Mouse (Mus musculus): ENCODE results near the gene Fbxl17. TPM values are rescaled to one million over a fixed set of nuclear protein-coding genes. Genes with fewer than 3 reads are reported as not detected.

The Fbxl17 gene
- polyA plus RNA-seq, 1 experiment from 2014 or later: 29.0 TPM

GRCm38 (mm10) chr17:63191345-63191744 lies 308.5 kb downstream of the Fbxl17 start:
- Histone ChIP-seq H3K36me3 (no peaks in the 10 kb centered on the region), H3K27ac (no peak overlapping the region), H3K4me3 (replicated peaks) (no peak overlapping the region), H3K4me1 (replicated peaks) (peaks cover 2% of the 10 kb centered on the region; the same call in 1 of the 2 replicates), H3K27me3 (peaks cover 2% of the 10 kb centered on the region; the same call in 1 of the 2 replicates), H3K4me2 (replicated peaks) (no peak overlapping the region), H3K9ac (replicated peaks) (no peak overlapping the region), H3K9me3 (no peaks in the 10 kb centered on the region)
- ATAC-seq: 0 out of 2 replicates have a peak, but pooled peaks have one; percentile 53
- 60% methylated on average over 8 of the region's 8 CpGs for WGBS

- H3K9me3 ChIP-seq: no peaks in the 10 kb centered on the region
- peaks cover 3% of the 10 kb centered on the region; the same call in 1 of the 2 replicates for H3K27me3 ChIP-seq
- no peak overlapping the region for H3K27ac ChIP-seq
- no peak overlapping the region for H3K4me2 ChIP-seq (replicated peaks)
- H3K9ac ChIP-seq (replicated peaks): no peak overlapping the region
- no peak for ATAC-seq
- H3K4me3 ChIP-seq (replicated peaks): no peak overlapping the region
- WGBS: 93% methylated on average over 8 of the region's 8 CpGs
- peaks cover 20% of the 10 kb centered on the region for H3K4me1 ChIP-seq (replicated peaks)
- H3K36me3 ChIP-seq: no peaks in the 10 kb centered on the region
These were observed 310.5 kb downstream of the Fbxl17 start for GRCm38 (mm10) chr17:63189274-63189673.

DNA sequence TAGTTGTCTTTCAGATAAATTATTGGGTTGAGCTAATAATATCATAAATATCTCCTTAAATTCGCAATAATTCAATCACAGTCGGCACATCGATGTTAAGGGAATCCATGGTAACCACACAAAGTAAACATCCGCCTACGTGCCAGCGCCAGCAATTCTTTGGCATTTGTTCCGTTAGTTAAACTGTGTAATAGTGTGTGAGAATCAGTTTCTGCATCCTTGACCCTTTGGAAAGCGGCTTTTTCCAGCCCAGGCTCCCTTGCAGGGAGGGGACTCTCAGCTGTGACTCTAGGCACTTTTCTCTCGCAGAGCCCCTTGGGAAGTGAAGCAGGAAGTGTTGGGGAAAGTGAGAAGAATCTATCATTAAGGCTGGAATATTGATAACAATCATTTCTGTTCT lies 314.3 kb downstream of the Fbxl17 start:
- peaks cover 20% of the 10 kb centered on the region for H3K4me1 ChIP-seq (replicated peaks)
- H3K4me2 ChIP-seq (replicated peaks): peak overlapping the region; percentile 21; the same call in 1 of the 2 replicates
- H3K4me3 ChIP-seq (replicated peaks): no peak overlapping the region
- ATAC-seq: peak; percentile 50; the same call in 1 of the 2 replicates
- no peak overlapping the region for H3K27ac ChIP-seq
- no peaks in the 10 kb centered on the region for H3K36me3 ChIP-seq
- peaks cover 3% of the 10 kb centered on the region; the same call in 1 of the 2 replicates for H3K27me3 ChIP-seq
- H3K9me3 ChIP-seq: no peaks in the 10 kb centered on the region
- 17% methylated on average over 9 of the region's 9 CpGs for WGBS
- no peak overlapping the region for H3K9ac ChIP-seq (replicated peaks)

DNA sequence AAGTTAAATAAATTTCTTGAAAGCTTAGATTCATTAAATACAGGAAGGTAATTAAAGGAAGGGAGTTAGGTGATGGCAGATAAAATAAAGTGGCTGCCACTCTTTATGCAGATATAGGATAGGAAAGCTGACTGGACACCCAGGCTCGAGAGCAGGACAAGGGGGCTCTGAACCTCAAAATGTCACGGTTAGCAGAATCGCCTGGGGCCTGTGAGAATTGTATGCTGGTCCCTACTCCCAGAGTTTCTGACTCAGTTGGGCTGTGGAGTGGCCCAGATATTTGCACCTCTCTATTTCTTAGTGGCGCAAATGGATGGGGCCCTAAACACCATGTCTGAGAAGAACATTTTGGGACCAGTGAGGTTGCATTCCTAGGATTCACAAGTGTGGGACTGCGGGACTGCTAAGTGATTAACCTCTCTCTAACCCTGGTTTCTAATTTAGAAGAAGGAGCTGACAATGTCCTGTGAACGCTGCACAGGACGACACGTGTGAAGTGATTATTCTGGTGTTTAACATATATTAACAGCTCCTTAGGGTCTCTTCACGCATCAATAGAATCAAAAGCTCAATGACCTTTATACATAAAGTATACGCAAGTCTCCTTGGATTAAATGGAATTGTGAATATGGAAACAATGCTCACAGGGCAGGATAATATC lies 314.8 kb downstream of the Fbxl17 start:
- no peak overlapping the region for H3K4me3 ChIP-seq (replicated peaks)
- H3K4me1 ChIP-seq (replicated peaks): peaks cover 20% of the 10 kb centered on the region
- H3K4me2 ChIP-seq (replicated peaks): no peak overlapping the region
- H3K9ac ChIP-seq (replicated peaks): no peak overlapping the region
- ATAC-seq: peak; percentile 53; the same call in 1 of the 2 replicates
- no peaks in the 10 kb centered on the region for H3K36me3 ChIP-seq
- peaks cover 3% of the 10 kb centered on the region; the same call in 1 of the 2 replicates for H3K27me3 ChIP-seq
- no peaks in the 10 kb centered on the region for H3K9me3 ChIP-seq
- no peak overlapping the region for H3K27ac ChIP-seq
- 31% methylated on average over 10 of the region's 10 CpGs for WGBS

GRCm38 (mm10) chr17:63183431-63183830 lies 316.4 kb downstream of the Fbxl17 start:
- no peak overlapping the region for H3K4me2 ChIP-seq (replicated peaks)
- no peak for ATAC-seq
- H3K36me3 ChIP-seq: no peaks in the 10 kb centered on the region
- H3K27ac ChIP-seq: no peak overlapping the region
- H3K9me3 ChIP-seq: no peaks in the 10 kb centered on the region
- H3K4me3 ChIP-seq (replicated peaks): no peak overlapping the region
- H3K27me3 ChIP-seq: peaks cover 3% of the 10 kb centered on the region; the same call in 1 of the 2 replicates
- WGBS: 72% methylated on average over 3 of the region's 3 CpGs
- H3K9ac ChIP-seq (replicated peaks): no peak overlapping the region
- H3K4me1 ChIP-seq (replicated peaks): peaks cover 20% of the 10 kb centered on the region

DNA sequence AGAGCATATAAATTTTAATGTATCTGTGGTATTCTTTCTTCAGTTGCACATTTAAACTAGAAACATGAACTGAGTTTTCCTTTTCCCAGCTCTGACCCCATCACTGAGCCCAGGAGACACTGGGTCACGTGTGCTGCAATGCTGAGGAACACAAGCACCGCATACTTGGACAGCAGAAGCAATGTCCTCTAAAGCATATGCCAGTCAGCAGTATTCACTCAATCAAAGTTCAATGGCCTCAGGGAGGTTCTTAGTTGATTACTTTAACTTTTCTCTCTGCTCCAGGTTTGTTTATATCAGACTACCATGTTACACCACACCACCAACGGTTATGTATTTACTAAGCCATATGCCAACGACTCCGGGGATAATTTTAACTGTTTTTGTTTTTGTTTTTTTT lies 318.2 kb downstream of the Fbxl17 start:
- no peak overlapping the region for H3K4me3 ChIP-seq (replicated peaks)
- H3K4me2 ChIP-seq (replicated peaks): no peak overlapping the region
- peaks cover 20% of the 10 kb centered on the region for H3K4me1 ChIP-seq (replicated peaks)
- no peak for ATAC-seq
- no peaks in the 10 kb centered on the region for H3K36me3 ChIP-seq
- H3K9ac ChIP-seq (replicated peaks): no peak overlapping the region
- no peaks in the 10 kb centered on the region for H3K9me3 ChIP-seq
- 93% methylated on average over 5 of the region's 5 CpGs for WGBS
- H3K27ac ChIP-seq: no peak overlapping the region
- peaks cover 3% of the 10 kb centered on the region; the same call in 1 of the 2 replicates for H3K27me3 ChIP-seq

- 88% methylated on average over 3 of the region's 3 CpGs for WGBS
- ATAC-seq: no peak
- H3K36me3 ChIP-seq: no peaks in the 10 kb centered on the region
- H3K9ac ChIP-seq (replicated peaks): no peak overlapping the region
- H3K4me2 ChIP-seq (replicated peaks): no peak overlapping the region
- no peaks in the 10 kb centered on the region for H3K9me3 ChIP-seq
- H3K4me3 ChIP-seq (replicated peaks): no peak overlapping the region
- H3K27me3 ChIP-seq: no peaks in the 10 kb centered on the region
- no peak overlapping the region for H3K27ac ChIP-seq
- peaks cover 16% of the 10 kb centered on the region for H3K4me1 ChIP-seq (replicated peaks)
These were observed 319.8 kb downstream of the Fbxl17 start for GRCm38 (mm10) chr17:63180042-63180441.

- no peak for ATAC-seq
- H3K9ac ChIP-seq (replicated peaks): no peak overlapping the region
- H3K4me1 ChIP-seq (replicated peaks): peaks cover 18% of the 10 kb centered on the region
- 93% methylated on average over 2 of the region's 2 CpGs for WGBS
- no peaks in the 10 kb centered on the region for H3K27me3 ChIP-seq
- H3K36me3 ChIP-seq: no peaks in the 10 kb centered on the region
- H3K27ac ChIP-seq: no peak overlapping the region
- H3K4me3 ChIP-seq (replicated peaks): no peak overlapping the region
- no peaks in the 10 kb centered on the region for H3K9me3 ChIP-seq
- no peak overlapping the region for H3K4me2 ChIP-seq (replicated peaks)
These were observed 321.5 kb downstream of the Fbxl17 start for GRCm38 (mm10) chr17:63178331-63178730.

DNA sequence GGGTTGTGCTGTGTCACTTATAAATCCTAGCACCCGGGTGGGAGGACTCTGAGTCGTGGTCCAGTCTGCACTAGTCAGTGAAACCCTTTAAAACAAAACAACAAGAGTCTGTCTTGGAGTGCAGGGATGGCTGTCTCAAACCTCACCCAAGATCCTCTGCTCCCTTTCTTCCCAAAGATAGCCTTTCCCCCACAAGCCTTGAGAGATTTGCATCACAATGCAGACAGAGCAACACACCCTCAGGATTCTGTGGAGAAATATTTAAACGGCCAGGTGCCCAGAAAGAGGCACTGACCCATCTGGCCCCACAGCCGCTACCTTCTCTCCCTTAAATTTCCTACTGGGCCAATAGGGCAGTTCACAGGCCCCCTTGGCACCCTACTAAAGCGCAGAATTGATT lies 323.4 kb downstream of the Fbxl17 start:
- H3K4me3 ChIP-seq (replicated peaks): no peak overlapping the region
- no peaks in the 10 kb centered on the region for H3K9me3 ChIP-seq
- no peak overlapping the region for H3K4me2 ChIP-seq (replicated peaks)
- peaks cover 37% of the 10 kb centered on the region for H3K4me1 ChIP-seq (replicated peaks)
- H3K9ac ChIP-seq (replicated peaks): no peak overlapping the region
- H3K27ac ChIP-seq: peak overlapping the region; percentile 12
- WGBS: 35% methylated on average over 5 of the region's 5 CpGs
- no peaks in the 10 kb centered on the region for H3K36me3 ChIP-seq
- no peak for ATAC-seq
- no peaks in the 10 kb centered on the region for H3K27me3 ChIP-seq

DNA sequence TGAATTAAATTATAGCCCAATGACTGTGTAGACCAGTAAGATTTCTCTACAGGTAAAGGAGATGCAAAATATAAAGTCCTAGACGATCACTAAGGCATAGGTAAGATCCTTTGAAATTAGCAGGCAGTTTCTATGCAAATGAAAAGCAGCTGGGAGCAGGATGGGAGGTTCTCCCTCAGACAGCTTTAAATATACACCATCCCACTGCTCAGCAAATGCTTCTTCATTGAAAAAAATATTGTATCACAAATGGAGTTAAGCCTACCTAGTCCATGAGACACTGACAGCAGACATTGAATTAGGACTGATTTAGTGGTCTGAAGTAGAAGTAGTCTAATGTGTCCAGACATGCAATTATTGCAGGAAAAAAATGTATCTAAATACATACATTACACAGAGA lies 327.1 kb downstream of the Fbxl17 start:
- ATAC-seq: no peak
- H3K4me2 ChIP-seq (replicated peaks): no peak overlapping the region
- no peak overlapping the region for H3K4me3 ChIP-seq (replicated peaks)
- no peak overlapping the region for H3K9ac ChIP-seq (replicated peaks)
- no peaks in the 10 kb centered on the region for H3K36me3 ChIP-seq
- peaks cover 46% of the 10 kb centered on the region for H3K4me1 ChIP-seq (replicated peaks)
- no peaks in the 10 kb centered on the region for H3K27me3 ChIP-seq
- no peaks in the 10 kb centered on the region for H3K9me3 ChIP-seq
- WGBS: 32% methylated on average over 1 of the region's 1 CpGs
- peak overlapping the region; percentile 35; the same call in 1 of the 2 replicates for H3K27ac ChIP-seq

DNA sequence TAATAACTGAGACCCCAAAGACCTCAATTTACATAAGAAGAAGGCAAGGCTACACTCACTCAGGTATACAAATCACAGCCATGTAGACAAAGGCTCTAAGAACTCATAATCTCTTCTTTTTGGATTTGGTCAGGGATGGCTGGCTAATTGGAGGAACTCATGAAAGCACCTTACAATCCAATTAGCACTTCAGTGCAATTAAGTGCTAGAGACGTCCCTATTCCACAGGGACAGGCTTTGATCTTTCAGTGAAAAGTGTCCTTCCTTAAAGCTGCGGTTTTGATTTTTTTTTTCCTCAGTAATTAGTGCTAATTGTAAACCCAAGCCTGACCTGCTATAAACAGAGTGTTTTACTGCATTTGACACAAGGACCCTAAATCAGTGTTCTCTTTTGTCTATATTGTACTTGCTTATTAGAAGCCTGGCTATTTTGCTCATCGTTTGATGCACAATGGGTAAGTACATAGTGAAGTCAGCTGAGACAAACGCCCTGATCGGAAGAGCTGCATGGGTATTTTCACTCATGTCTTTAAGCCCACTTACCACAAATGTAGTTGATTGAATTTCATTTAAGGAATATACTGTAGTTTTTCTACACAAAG lies 327.8 kb downstream of the Fbxl17 start:
- no peaks in the 10 kb centered on the region for H3K9me3 ChIP-seq
- peak; percentile 60 for ATAC-seq
- peak overlapping the region; percentile 63 for H3K27ac ChIP-seq

DNA sequence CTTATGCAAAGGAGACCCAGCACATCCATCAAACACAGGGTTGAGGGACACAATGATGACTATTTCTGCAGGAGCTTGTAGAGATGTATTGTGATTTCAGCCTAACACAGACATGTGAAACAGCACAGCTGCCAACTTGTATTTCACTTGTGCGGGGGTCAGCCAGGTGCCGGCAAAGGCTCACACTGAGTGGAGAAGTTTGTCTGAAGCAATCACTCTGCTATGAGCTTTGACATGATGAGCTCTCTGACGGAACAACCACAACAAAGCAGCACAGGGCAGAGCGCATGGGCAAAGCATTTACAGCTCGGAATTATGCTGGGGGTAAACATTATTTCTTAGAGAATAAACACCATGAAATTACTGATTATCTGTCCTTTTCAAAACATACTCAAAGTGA lies 328.6 kb downstream of the Fbxl17 start:
- H3K27ac ChIP-seq: peak overlapping the region; percentile 58; the same call in 1 of the 2 replicates
- no peaks in the 10 kb centered on the region for H3K9me3 ChIP-seq
- H3K4me2 ChIP-seq (replicated peaks): no peak overlapping the region
- no peaks in the 10 kb centered on the region for H3K27me3 ChIP-seq
- 16% methylated on average over 5 of the region's 5 CpGs for WGBS
- peaks cover 53% of the 10 kb centered on the region for H3K4me1 ChIP-seq (replicated peaks)
- no peaks in the 10 kb centered on the region for H3K36me3 ChIP-seq
- no peak; the same call in 1 of the 2 replicates for ATAC-seq
- H3K4me3 ChIP-seq (replicated peaks): no peak overlapping the region
- H3K9ac ChIP-seq (replicated peaks): no peak overlapping the region

More for the DNA sequence above, 327.8 kb downstream of the Fbxl17 start:
- 6% methylated on average over 5 of the region's 5 CpGs for WGBS
- Histone ChIP-seq H3K4me3 (replicated peaks) (no peak overlapping the region), H3K9ac (replicated peaks) (no peak overlapping the region), H3K36me3 (no peaks in the 10 kb centered on the region), H3K4me1 (replicated peaks) (peaks cover 53% of the 10 kb centered on the region), H3K4me2 (replicated peaks) (no peak overlapping the region), H3K27me3 (no peaks in the 10 kb centered on the region)

Data from midbrain, embryonic 13.5 days (tissue).